Mouse (Mus musculus) left cerebral cortex, postnatal 25 days (tissue): ENCODE measurements around the gene Iqgap3. TPM values are rescaled to one million over a fixed set of nuclear protein-coding genes. Genes with fewer than 3 reads are reported as not detected.

Source experiments
- DNase-seq, 2 experiments: peaks; one replicate each; pipeline ENCODE4 v3.0.0; 2022; ENCODE audit warnings: low spot score in 2 of 2, mixed read lengths in 1 of 2
- intact Hi-C: fragments of 180-260 bp; cut with DNase I; formaldehyde crosslinking; loops from one replicate; pipeline ENCODE4 v1.15.1; 2025
- total RNA-seq, 2 experiments: library from RNA; stranded (reverse); gene quantifications; 2 replicates each; pipeline ENCODE4 v1.2.3; 2021

Gene Iqgap3
- total RNA-seq, 2 experiments from 2014 or later, result 0.21 to 0.44 TPM

DNA sequence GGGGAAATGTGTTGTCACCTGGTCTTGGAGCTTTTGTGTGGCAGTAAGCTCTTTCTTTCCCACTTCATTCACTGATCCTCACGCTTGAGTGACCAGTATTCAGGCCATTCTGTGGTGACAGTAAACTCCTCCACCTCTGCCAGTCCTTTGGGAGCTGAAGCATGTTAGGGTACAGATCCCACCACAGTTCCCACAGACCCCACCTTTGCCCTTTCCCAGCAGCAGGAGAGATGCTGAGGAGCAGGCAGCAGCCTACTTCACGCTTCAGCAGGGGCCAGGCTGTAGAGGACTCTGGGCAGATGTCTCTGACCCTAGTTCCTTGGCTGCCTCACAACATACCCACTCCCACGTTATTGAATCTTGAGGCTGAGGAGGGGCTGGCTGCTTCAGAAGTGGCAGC lies 82.5 kb downstream of the Iqgap3 start:
- intact Hi-C loops, result no loop called here
- DNase-seq, result no peak

DNA sequence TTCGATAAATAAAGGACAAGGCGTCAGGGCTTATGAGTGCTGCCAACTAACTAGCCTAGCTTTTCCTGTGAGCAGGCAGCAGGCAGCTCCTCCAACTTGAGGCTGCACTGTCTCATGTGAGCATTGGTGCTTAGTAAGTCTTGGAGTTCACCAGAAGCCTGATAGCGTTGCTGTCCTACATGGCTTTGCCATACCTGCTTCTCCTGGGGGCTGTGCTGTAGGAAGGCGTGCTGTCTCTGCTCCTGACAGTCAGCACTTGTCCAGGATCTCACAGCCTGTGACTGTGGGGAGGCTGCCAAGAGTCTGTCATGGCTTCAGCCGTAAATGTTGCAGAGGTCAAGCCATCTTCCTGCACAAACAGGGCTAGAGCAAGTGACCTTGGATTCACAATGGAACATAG lies 84.3 kb downstream of the Iqgap3 start:
- no peak for DNase-seq
- intact Hi-C loops, result no loop called here

DNA sequence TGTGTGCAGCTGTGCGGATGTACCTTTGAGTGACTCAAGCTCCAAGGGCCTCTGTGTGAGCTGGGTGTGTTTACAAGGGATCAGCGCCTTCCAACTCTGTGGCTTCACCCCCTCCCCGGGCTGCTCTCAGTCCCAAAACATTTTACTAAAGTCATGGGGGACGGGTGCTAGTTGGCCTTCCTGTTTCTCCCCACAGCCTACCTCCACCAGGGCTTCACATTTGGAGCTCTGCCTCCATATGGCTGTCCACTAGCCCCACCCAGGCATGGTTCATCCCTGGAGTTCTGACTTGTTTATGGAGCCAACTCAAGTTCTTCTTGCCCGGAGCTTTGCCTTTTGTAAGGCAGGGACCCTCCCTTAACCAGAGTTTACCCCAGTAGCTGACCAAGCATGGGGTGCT lies 88.6 kb downstream of the Iqgap3 start:
- intact Hi-C loops, result loop anchor here (2.0 kb wide), 1 partner anchor 84 kb away; no protein-coding TSS in a partner anchor

More for the DNA sequence above, 88.6 kb downstream of the Iqgap3 start:
- no peak for DNase-seq

Other genes starting within 250 kb of the Iqgap3 start
- not detected for gene Sh2d2a, start 235.2 kb upstream of the Iqgap3 start, total RNA-seq
- gene Prcc, start 196.4 kb upstream of the Iqgap3 start, total RNA-seq, result 10 to 100 TPM; 63.3 to 67.0 TPM
- 100 to 1,000 TPM; 138 to 146 TPM for gene Hdgf, start 175.7 kb upstream of the Iqgap3 start, total RNA-seq
- 10 to 100 TPM; 51.4 to 57.7 TPM for gene Mrpl24, start 162.5 kb upstream of the Iqgap3 start, total RNA-seq
- 10 to 100 TPM; 12.8 to 16.0 TPM for gene Isg20l2, start 151.7 kb upstream of the Iqgap3 start, total RNA-seq
- gene Rrnad1, start 151.3 kb upstream of the Iqgap3 start, total RNA-seq, result 10 to 100 TPM; 19.5 to 21.8 TPM
- gene Crabp2, start 133.3 kb upstream of the Iqgap3 start, total RNA-seq, result 1 to 10 TPM; 3.9 to 5.7 TPM
- gene Nes, start 110.9 kb upstream of the Iqgap3 start, total RNA-seq, result 1 to 10 TPM; 5.2 to 6.2 TPM
- 100 to 1,000 TPM; 257 to 284 TPM for gene Bcan, start 81.7 kb upstream of the Iqgap3 start, total RNA-seq
- 1 to 10 TPM; 7.4 to 9.6 TPM for gene Hapln2, start 54.4 kb upstream of the Iqgap3 start, total RNA-seq
- gene Gpatch4, start 38.9 kb upstream of the Iqgap3 start, total RNA-seq, result 10 to 100 TPM; 13.1 to 13.8 TPM
- 10 to 100 TPM; 66.6 to 74.9 TPM for gene Naxe, start 23.5 kb upstream of the Iqgap3 start, total RNA-seq
- not detected for gene Ttc24, start 3.7 kb upstream of the Iqgap3 start, total RNA-seq
- 100 to 1,000 TPM; 211 to 225 TPM for gene Mef2d, start 60.4 kb downstream of the Iqgap3 start, total RNA-seq
- not detected for gene Rhbg, start 172.7 kb downstream of the Iqgap3 start, total RNA-seq
- gene Gm38392, start 205.2 kb downstream of the Iqgap3 start, total RNA-seq, result under 1 TPM; 0.37 to 0.41 TPM
- 1 to 10 TPM; 3.5 to 3.7 TPM for gene Tsacc, start 215.0 kb downstream of the Iqgap3 start, total RNA-seq
- gene Cct3, start 215.1 kb downstream of the Iqgap3 start, total RNA-seq, result 100 to 1,000 TPM; 179 to 187 TPM
- 10 to 100 TPM; 91.0 to 91.4 TPM for gene Glmp, start 243.1 kb downstream of the Iqgap3 start, total RNA-seq